ENCODE assay signal across 2 mouse cellular contexts in genomic region chr16:10276778-10277177, GRCm38 (mm10). TPM values are rescaled to one million over a fixed set of nuclear protein-coding genes. Genes with fewer than 3 reads are reported as not detected.
"Had no signal": no experiment of that assay in that cellular context is flagged by ENCODE, and none has a peak within 500 bp of the region (broad histone marks: within the 10 kb centered on the region; RNA-seq: fewer than 3 reads in every experiment).

No protein-coding gene starts in this region.

RNA-seq across cellular contexts. Expression of gene Emp2, which starts 37.0 kb away (rescaled TPM):
- total RNA-seq: megakaryocyte progenitor cell, adult 5-6 weeks; monocyte, adult 5-6 weeks had no signal
